Mouse (Mus musculus): ENCODE data around the gene Wdr64.

- TF ChIP-seq CTCF (IDR thresholded peaks at IDR 0.05; ENCODE audit: control insufficient read depth, insufficient read depth, low read length) (no peak), POLR2A (IDR thresholded peaks at IDR 0.05; ENCODE audit: borderline replicate concordance, control insufficient read depth, low read depth, low read length) (no peak)
Measured at GRCm38 (mm10) chr1:175668666-175669405, 29.6 kb upstream of the Wdr64 start.

Data from bone marrow, adult 2 months (tissue).